Mouse (Mus musculus) spleen, adult 2 months (tissue): ENCODE data around the gene Ndst2. TPM values are rescaled to one million over a fixed set of nuclear protein-coding genes. Genes with fewer than 3 reads are reported as not detected.

Experiments used
- DNase-seq, 2 experiments: peaks; one replicate each; pipeline versions ENCODE4 v3.0.0 to v3.0.0-alpha.2; 2012 to 2021; ENCODE audit warnings: low spot score in 2 of 2, low read depth in 1 of 2
- H3K27ac ChIP-seq: fragments of 200-500 bp; 2 replicates; pipeline ENCODE4 v1.5.1; 2012; ENCODE audit warnings: low read length, inconsistent platforms; ENCODE audit not compliant: insufficient read depth
- H3K27me3 ChIP-seq: fragments of 200-500 bp; 2 replicates; pipeline ENCODE4 v1.6.1; 2012; ENCODE audit warnings: mild to moderate bottlenecking, moderate library complexity, low read length, inconsistent platforms; ENCODE audit not compliant: control insufficient read depth, insufficient read depth
- H3K36me3 ChIP-seq: fragments of 200-500 bp; 2 replicates; pipeline ENCODE4 v1.6.1; 2012; ENCODE audit warnings: mild to moderate bottlenecking, low read length, inconsistent platforms; ENCODE audit not compliant: control insufficient read depth, insufficient read depth
- H3K4me1 ChIP-seq: fragments of 200-500 bp; 2 replicates; pipeline ENCODE4 v1.6.1; 2011; ENCODE audit warnings: inconsistent platforms; ENCODE audit not compliant: control insufficient read depth, insufficient read depth, insufficient read length
- H3K4me3 ChIP-seq: fragments of 200-500 bp; 2 replicates; pipeline ENCODE4 v1.5.1; 2011; ENCODE audit warnings: mild to moderate bottlenecking, inconsistent platforms; ENCODE audit not compliant: insufficient read depth, insufficient read length; ENCODE audit errors: extremely low read depth
- CTCF ChIP-seq: fragments of 200-500 bp; IDR thresholded peaks from 2 replicates; pipeline ENCODE4 v1.5.1; 2011; ENCODE audit warnings: mild to moderate bottlenecking, inconsistent platforms; ENCODE audit not compliant: insufficient read depth, insufficient read length, insufficient replicate concordance; ENCODE audit errors: extremely low read depth
- POLR2A ChIP-seq: fragments of 200-500 bp; IDR thresholded peaks from 2 replicates; pipeline ENCODE4 v1.6.1; 2011; ENCODE audit warnings: low read depth, low read length, inconsistent platforms
- WGBS: fragments of 180-500 bp; shearing (Covaris S2); methylation state at CpG from one replicate; pipeline ENCODE4 v1.1.7; 2018; 5-methylcytosine and 5-hydroxymethylcytosine counted together
- polyA plus RNA-seq: library from polyadenylated mRNA; depleted of rRNA; stranded (reverse); fragments of >200 nt; gene quantifications from 2 replicates; pipeline ENCODE4 v1.2.3, GENCODE M21; 2012; rRNA removed

Gene Ndst2
- polyA plus RNA-seq, 1 experiment: 41.6 TPM

GRCm38 (mm10) chr14:20677906-20678305 is 56.5 kb downstream of the Ndst2 start:
- Histone ChIP-seq H3K27ac (no peak overlapping the region), H3K36me3 (peaks cover 19% of the 10 kb centered on the region), H3K4me1 (peaks cover 5% of the 10 kb centered on the region; the same call in 1 of the 2 replicates), H3K27me3 (no peaks in the 10 kb centered on the region), H3K4me3 (no peak overlapping the region)
- DNase-seq: no peak
- 93% methylated on average over 4 of the region's 4 CpGs for WGBS
- no peak for TF ChIP-seq CTCF
- TF ChIP-seq POLR2A: no peak

DNA sequence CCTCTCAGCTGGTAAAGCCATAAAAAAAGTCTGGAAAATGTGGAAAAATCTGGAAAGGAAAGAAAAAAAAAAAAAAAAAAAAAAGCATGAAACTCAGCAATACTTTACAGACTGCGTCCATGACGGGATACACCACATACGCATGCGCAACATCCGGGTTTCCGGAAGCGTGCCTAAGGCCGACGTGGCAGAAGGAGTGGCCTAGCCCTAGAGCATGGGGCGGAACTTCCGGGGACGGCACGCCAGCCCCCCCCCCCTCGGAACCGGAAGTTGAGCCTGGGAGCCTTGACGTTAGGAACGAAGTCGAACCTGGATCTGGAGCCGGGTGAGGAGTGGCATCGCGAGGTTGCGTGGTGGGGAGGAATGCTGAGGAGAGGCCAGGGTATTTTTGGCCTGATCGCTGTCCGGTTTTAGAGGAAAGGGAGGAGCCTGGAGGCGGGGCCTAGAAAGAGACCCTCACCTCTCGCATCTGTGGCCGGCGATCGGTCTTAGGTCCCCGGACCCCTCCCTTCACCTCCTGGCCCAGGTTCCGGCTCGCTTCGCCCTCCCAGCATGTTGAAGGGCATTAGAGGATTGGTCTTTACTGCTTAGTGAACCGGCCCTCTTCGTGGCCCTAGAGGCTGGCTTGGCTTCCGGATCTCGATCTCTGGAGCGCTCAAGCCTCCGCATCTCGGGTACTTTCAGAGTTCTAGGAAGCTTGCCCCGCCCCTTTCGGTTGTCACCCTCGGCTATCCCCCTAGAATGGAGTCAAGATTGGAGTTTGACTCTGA is 60.1 kb downstream of the Ndst2 start, which contains the start of gene Sec24c:
TSS of gene Sec24c (plus strand) at position 245 of the 770 bp plus-strand sequence.
- peak; percentile 95 to 98 for DNase-seq
- WGBS: under 1% methylated on average over 43 of the region's 43 CpGs
- Histone ChIP-seq H3K27ac (peak within 1 kb of the TSS; percentile 91), H3K4me3 (peak within 1 kb of the TSS; percentile 91), H3K36me3 (peaks cover 13% of the 10 kb centered on the region), H3K4me1 (no peaks in the 10 kb centered on the region; the same call in 1 of the 2 replicates), H3K27me3 (no peaks in the 10 kb centered on the region)
- TF ChIP-seq POLR2A (peak; percentile 49; the same call in 1 of the 2 replicates), CTCF (no peak)

DNA sequence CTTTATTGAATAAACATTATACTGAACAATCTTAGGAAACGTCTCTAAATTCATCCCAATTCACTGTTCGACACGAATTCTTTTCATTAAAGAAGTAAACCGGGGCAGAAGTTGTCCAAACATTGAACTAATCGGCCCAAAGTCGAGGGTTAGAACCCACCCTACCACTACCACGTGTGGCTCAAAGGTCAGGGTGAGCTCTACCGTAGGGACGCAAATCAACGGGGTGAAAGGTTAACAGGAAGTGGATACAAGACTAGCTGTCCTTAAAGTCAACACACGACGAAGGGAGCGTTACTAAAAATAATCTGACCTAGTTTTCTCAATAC is 60.7 kb downstream of the Ndst2 start:
- peaks cover 11% of the 10 kb centered on the region for H3K36me3 ChIP-seq
- peak overlapping the region; percentile 49 for H3K4me3 ChIP-seq
- DNase-seq: no peak
- H3K27ac ChIP-seq: peak overlapping the region; percentile 75
- WGBS: 10% methylated on average over 13 of the region's 13 CpGs
- H3K4me1 ChIP-seq: no peaks in the 10 kb centered on the region; the same call in 1 of the 2 replicates
- H3K27me3 ChIP-seq: no peaks in the 10 kb centered on the region
- TF ChIP-seq CTCF: no peak
- TF ChIP-seq POLR2A: no peak

Other genes with a start within 250 kb of the Ndst2 start
- gene Mss51, start 237.7 kb downstream of the Ndst2 start, polyA plus RNA-seq: 0.65 and 0.97 TPM in 2 replicates
- 6.0 and 6.5 TPM in 2 replicates for gene Ppp3cb, start 188.0 kb downstream of the Ndst2 start, polyA plus RNA-seq
- 1.9 and 2.1 TPM in 2 replicates for gene Usp54, start 93.5 kb downstream of the Ndst2 start, polyA plus RNA-seq
- gene Myoz1, start 78.0 kb downstream of the Ndst2 start, polyA plus RNA-seq: not detected in 2 replicates
- gene Synpo2l, start 66.2 kb downstream of the Ndst2 start, polyA plus RNA-seq: 0.05 and 0.07 TPM in 2 replicates
- gene Sec24c, start 60.3 kb downstream of the Ndst2 start, polyA plus RNA-seq: 181 and 239 TPM in 2 replicates
- 10.5 and 20.8 TPM in 2 replicates for gene Fut11, start 39.6 kb downstream of the Ndst2 start, polyA plus RNA-seq
- 12.6 and 15.5 TPM in 2 replicates for gene Chchd1, start 31.6 kb downstream of the Ndst2 start, polyA plus RNA-seq
- 177 and 225 TPM in 2 replicates for gene Zswim8, start 27.0 kb downstream of the Ndst2 start, polyA plus RNA-seq
- 15.7 and 15.8 TPM in 2 replicates for gene Camk2g, start 59.5 kb upstream of the Ndst2 start, polyA plus RNA-seq
- 1.0 and 1.2 TPM in 2 replicates for gene Plau, start 102.1 kb upstream of the Ndst2 start, polyA plus RNA-seq
- 20.3 and 25.0 TPM in 2 replicates for gene Vcl, start 194.8 kb upstream of the Ndst2 start, polyA plus RNA-seq